Mouse (Mus musculus) stomach, embryonic 14.5 days (tissue): ENCODE data around the gene Dctpp1. TPM values are rescaled to one million over a fixed set of nuclear protein-coding genes. Genes with fewer than 3 reads are reported as not detected.

Source experiments
- ATAC-seq: fragments of 200-750 bp; cut with Nextera tagmentation; 2 replicates; pipeline ENCODE4 v1.8.0; 2017; ENCODE audit warnings: low read depth, moderate TSS enrichment; ENCODE audit not compliant: insufficient number of reproducible peaks, insufficient read depth, low FRiP score
- H3K27ac ChIP-seq: fragments of 300-500 bp; sonication (generic); 2 replicates; pipeline ENCODE4 v1.5.1; 2014; ENCODE audit warnings: mild to moderate bottlenecking, low read length, moderate library complexity, mixed read lengths
- H3K27me3 ChIP-seq: fragments of 300-500 bp; sonication (generic); 2 replicates; pipeline ENCODE4 v1.6.1; 2014; ENCODE audit warnings: low read length, control low read depth, mixed read lengths; ENCODE audit not compliant: control insufficient read depth, insufficient read depth
- H3K36me3 ChIP-seq: fragments of 300-500 bp; sonication (generic); 2 replicates; pipeline ENCODE4 v1.6.1; 2014; ENCODE audit warnings: mild to moderate bottlenecking, control low read depth, low read length, moderate library complexity, mixed read lengths; ENCODE audit not compliant: control insufficient read depth, insufficient read depth
- H3K4me1 ChIP-seq: fragments of 300-500 bp; sonication (generic); 2 replicates; pipeline ENCODE4 v1.6.1; 2014; ENCODE audit warnings: low read length, control low read depth, mixed read lengths; ENCODE audit not compliant: control insufficient read depth, insufficient read depth
- H3K4me2 ChIP-seq: fragments of 300-500 bp; sonication (generic); replicated peaks from 2 replicates; pipeline ENCODE4 v1.6.1; 2014; ENCODE audit warnings: low read depth, low read length, control low read depth
- H3K4me3 ChIP-seq: fragments of 300-500 bp; sonication (generic); 2 replicates; pipeline ENCODE4 v1.5.1; 2014; ENCODE audit warnings: low read depth, low read length, control low read depth
- H3K9ac ChIP-seq: fragments of 300-500 bp; sonication (generic); replicated peaks from 2 replicates; pipeline ENCODE4 v1.6.1; 2014; ENCODE audit warnings: low read depth, mild to moderate bottlenecking, control low read depth, low read length, moderate library complexity, mixed read lengths
- H3K9me3 ChIP-seq: fragments of 300-500 bp; sonication (generic); 2 replicates; pipeline ENCODE4 v1.6.1; 2016; ENCODE audit warnings: low read depth, low read length, control low read depth; ENCODE audit not compliant: control insufficient read depth
- WGBS: fragments of 180-500 bp; shearing (Covaris S2); extraction: QIAGEN DNeasy Blood & Tissue Kit; methylation state at CpG from one replicate; pipeline ENCODE4 v1.1.7; 2014; 5-methylcytosine and 5-hydroxymethylcytosine counted together
- polyA plus RNA-seq: library from polyadenylated mRNA; unstranded; fragments of >200 nt; fragmentation: Nextera tagmentation; extraction: Ambion mirVana; gene quantifications from 2 replicates; pipeline ENCODE4 v1.2.1, GENCODE M21; 2014

Dctpp1 gene
- polyA plus RNA-seq, 1 experiment from 2014 or later, result 202 TPM

- no peaks in the 10 kb centered on the region for H3K27me3 ChIP-seq
- peak overlapping the region; percentile 89 for H3K9ac ChIP-seq
- H3K4me1 ChIP-seq, result peaks cover 12% of the 10 kb centered on the region
- H3K9me3 ChIP-seq, result no peaks in the 10 kb centered on the region
- H3K4me3 ChIP-seq, result peak overlapping the region; percentile 76
- H3K36me3 ChIP-seq, result peaks cover 17% of the 10 kb centered on the region
- ATAC-seq, result no peak
- peak overlapping the region; percentile 79; the same call in 1 of the 2 replicates for H3K27ac ChIP-seq
- under 1% methylated on average over 53 of the region's 53 CpGs for WGBS
- H3K4me2 ChIP-seq, result peak overlapping the region; percentile 96
These were observed 52.9 kb downstream of the Dctpp1 start for GRCm38 (mm10) chr7:127207374-127208294.

Other genes starting within 250 kb of the Dctpp1 start
- 11.4 and 12.4 TPM in 2 replicates for gene Mvp, start 246.1 kb downstream of the Dctpp1 start, polyA plus RNA-seq
- gene Pagr1b, start 244.2 kb downstream of the Dctpp1 start, polyA plus RNA-seq, result not detected in 2 replicates
- gene Pagr1a, start 243.4 kb downstream of the Dctpp1 start, polyA plus RNA-seq, result 13.9 and 55.8 TPM in 2 replicates
- 32.8 and 68.9 TPM in 2 replicates for gene Gm42742, start 239.6 kb downstream of the Dctpp1 start, polyA plus RNA-seq
- gene Prrt2, start 239.5 kb downstream of the Dctpp1 start, polyA plus RNA-seq, result 15.5 and 16.0 TPM in 2 replicates
- 50.3 and 54.5 TPM in 2 replicates for gene Maz, start 233.7 kb downstream of the Dctpp1 start, polyA plus RNA-seq
- gene Kif22, start 218.2 kb downstream of the Dctpp1 start, polyA plus RNA-seq, result 116 and 117 TPM in 2 replicates
- not detected in 2 replicates for gene Zg16, start 173.4 kb downstream of the Dctpp1 start, polyA plus RNA-seq
- 5.3 and 7.2 TPM in 2 replicates for gene AI467606, start 169.3 kb downstream of the Dctpp1 start, polyA plus RNA-seq
- gene Qprt, start 138.5 kb downstream of the Dctpp1 start, polyA plus RNA-seq, result 1.4 and 2.2 TPM in 2 replicates
- 0.31 and 0.33 TPM in 2 replicates for gene Spn, start 122.9 kb downstream of the Dctpp1 start, polyA plus RNA-seq
- 44.6 and 49.5 TPM in 2 replicates for gene Cd2bp2, start 64.7 kb downstream of the Dctpp1 start, polyA plus RNA-seq
- 15.1 and 18.7 TPM in 2 replicates for gene Tbc1d10b, start 52.2 kb downstream of the Dctpp1 start, polyA plus RNA-seq
- 9.7 TPM in 2 replicates for gene Mylpf, start 51.8 kb downstream of the Dctpp1 start, polyA plus RNA-seq
- gene Zfp553, start 27.6 kb downstream of the Dctpp1 start, polyA plus RNA-seq, result 22.9 and 24.4 TPM in 2 replicates
- gene Sept1, start 27.6 kb downstream of the Dctpp1 start, polyA plus RNA-seq, result 14.9 and 16.5 TPM in 2 replicates
- gene Zfp771, start 16.4 kb downstream of the Dctpp1 start, polyA plus RNA-seq, result 54.9 and 55.2 TPM in 2 replicates
- gene Sephs2, start 13.3 kb upstream of the Dctpp1 start, polyA plus RNA-seq, result 97.3 and 114 TPM in 2 replicates
- 0.91 and 1.0 TPM in 2 replicates for gene Itgal, start 35.6 kb upstream of the Dctpp1 start, polyA plus RNA-seq
- 4.6 and 4.7 TPM in 2 replicates for gene Zfp768, start 84.9 kb upstream of the Dctpp1 start, polyA plus RNA-seq
- 8.1 and 9.4 TPM in 2 replicates for gene Zfp747, start 115.3 kb upstream of the Dctpp1 start, polyA plus RNA-seq
- 6.7 and 7.1 TPM in 2 replicates for gene 9130019O22Rik, start 126.5 kb upstream of the Dctpp1 start, polyA plus RNA-seq
- gene E430018J23Rik, start 132.9 kb upstream of the Dctpp1 start, polyA plus RNA-seq, result 8.0 and 9.7 TPM in 2 replicates
- gene Zfp764, start 146.1 kb upstream of the Dctpp1 start, polyA plus RNA-seq, result 10.3 and 12.0 TPM in 2 replicates
- gene Zfp688, start 161.4 kb upstream of the Dctpp1 start, polyA plus RNA-seq, result 25.0 and 26.3 TPM in 2 replicates
- gene Zfp689, start 188.4 kb upstream of the Dctpp1 start, polyA plus RNA-seq, result 7.9 and 9.1 TPM in 2 replicates
- gene Prr14, start 198.9 kb upstream of the Dctpp1 start, polyA plus RNA-seq, result 49.9 and 55.0 TPM in 2 replicates
- 14.9 and 18.5 TPM in 2 replicates for gene Fbrs, start 218.5 kb upstream of the Dctpp1 start, polyA plus RNA-seq